Mouse (Mus musculus) cerebellum, adult 2 months (tissue): ENCODE measurements around the gene Gnas.

Experiments used
- CTCF ChIP-seq: fragments of 200-500 bp; IDR thresholded peaks from 2 replicates; pipeline ENCODE4 v1.5.1; 2011; ENCODE audit warnings: low read depth, mild to moderate bottlenecking, control low read depth, low read length, moderate library complexity, borderline replicate concordance; ENCODE audit not compliant: insufficient read depth
- POLR2A ChIP-seq: fragments of 200-500 bp; IDR thresholded peaks from 2 replicates; pipeline ENCODE4 v1.6.1; 2011; ENCODE audit warnings: low read length, control low read depth, borderline replicate concordance; ENCODE audit not compliant: insufficient read depth

DNA sequence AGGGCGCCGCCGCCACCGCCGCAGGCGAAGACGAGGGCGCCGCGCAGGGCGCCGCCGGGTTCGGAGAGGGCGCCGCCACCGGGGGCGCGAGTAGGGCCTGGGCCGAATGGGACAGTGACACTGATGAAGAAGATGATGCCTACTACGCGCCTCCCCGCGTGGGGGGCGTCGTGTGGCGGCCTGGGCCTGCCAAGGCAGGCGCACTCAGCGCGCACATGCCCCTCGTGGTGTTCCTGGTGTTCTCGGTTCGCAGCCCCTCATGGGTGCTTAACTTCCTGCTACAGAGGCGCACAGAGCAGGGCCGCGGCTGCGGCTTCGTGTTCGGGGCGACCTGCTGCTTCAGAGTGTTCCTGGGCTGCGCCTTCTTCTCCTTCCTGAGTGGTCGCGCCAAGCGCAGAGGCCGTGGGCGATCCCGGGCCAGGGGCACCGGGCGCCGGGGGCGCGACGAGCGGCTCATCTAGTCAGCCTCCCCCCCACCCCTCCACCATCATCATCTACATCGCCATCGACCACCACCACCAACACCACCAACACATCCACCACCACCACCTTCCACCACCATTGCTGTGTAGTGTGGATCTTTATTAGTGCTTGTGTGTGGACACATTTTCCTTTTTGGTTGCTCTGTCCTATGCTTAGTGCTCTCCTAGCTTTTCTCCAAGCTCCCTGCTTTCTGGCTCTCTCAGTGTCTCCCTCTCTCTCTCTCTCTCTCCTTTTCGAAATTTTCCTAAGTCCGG lies 45.0 kb downstream of the Gnas start:
- TF ChIP-seq POLR2A = no peak
- no peak for TF ChIP-seq CTCF
